ENCODE assay signal across 17 mouse cellular contexts in the genomic region with DNA sequence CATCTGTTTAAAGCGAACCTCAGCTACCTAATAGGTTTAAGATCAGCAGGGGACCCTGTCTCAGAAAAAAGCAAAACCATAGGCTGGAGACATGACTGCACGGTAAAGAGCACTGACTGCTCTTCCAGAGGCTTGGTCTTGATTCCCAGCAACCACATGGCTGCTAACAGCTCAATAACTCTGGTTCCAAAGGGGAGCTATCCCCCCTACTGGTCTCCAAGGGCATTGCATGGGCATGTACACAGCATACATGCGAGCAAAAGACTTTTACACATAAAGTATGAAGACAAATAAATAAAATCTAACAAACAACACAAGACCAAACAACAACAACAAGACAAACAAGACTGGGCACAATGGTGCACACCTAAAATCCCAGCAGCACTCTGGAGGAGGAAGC. TPM values are rescaled to one million over a fixed set of nuclear protein-coding genes. Genes with fewer than 3 reads are reported as not detected.
A peak's percentile ranks its signal among the peaks of the same experiment; 100 is the strongest.
DNase-seq lines count a peak whose midpoint lies in the region; ATAC-seq and TF ChIP-seq lines count a peak whose summit lies in the region.
"Had no signal": no experiment of that assay in that cellular context is flagged by ENCODE, and none has a peak within 500 bp of the region (broad histone marks: within the 10 kb centered on the region; RNA-seq: fewer than 3 reads in every experiment).

No protein-coding gene starts in this region.

- TF ChIP-seq POLR2A in heart, adult 2 months (IDR thresholded peaks at IDR 0.05; ENCODE audit: insufficient read depth, low read depth, low read length) = no peak

- no peak for TF ChIP-seq EP300 in heart, adult 2 months (IDR thresholded peaks at IDR 0.05; ENCODE audit: insufficient read depth, low read depth, low read length)
- TF ChIP-seq EP300 in stomach, postnatal 0 days (optimal IDR thresholded peaks at IDR 0.05) = no peak

- no peak for DNase-seq in heart, adult 2 months
- no peak for DNase-seq in heart, adult 11 months
- DNase-seq in midbrain, postnatal 0 days (ENCODE audit: low spot score) = no peak
- no peak for DNase-seq in midbrain, embryonic 14.5 days
- DNase-seq in NIH3T3 (ENCODE audit: low read depth) = peak; percentile 18
- no peak for DNase-seq in stomach, postnatal 0 days (ENCODE audit: low spot score)
- DNase-seq in right cerebral cortex, postnatal 25 days = no peak
- DNase-seq in ovary, adult 18-20 months (ENCODE audit: low spot score) = no peak
- DNase-seq: adrenal gland, postnatal 36 days; cerebellum, adult 2 months; gastrocnemius, postnatal 36 days; layer of hippocampus, adult 9-11 months; retina, postnatal 1 day had no signal

- H3K27ac ChIP-seq in heart, adult 2 months = no peak overlapping the region
- no peak overlapping the region for H3K27ac ChIP-seq in midbrain, postnatal 0 days (ENCODE audit: low read depth, low read length)
- no peak overlapping the region for H3K27ac ChIP-seq in midbrain, embryonic 14.5 days (replicated peaks; ENCODE audit: low read depth, low read length)
- H3K27ac ChIP-seq in stomach, postnatal 0 days (replicated peaks) = no peak overlapping the region
- H3K27ac ChIP-seq: embryonic facial prominence, embryonic 12.5 days; limb, embryonic 12.5 days had no signal

- no peaks in the 10 kb centered on the region for H3K79me2 ChIP-seq in heart, adult 2 months (replicated peaks; ENCODE audit: control insufficient read depth, insufficient read depth, low read length)

- intact Hi-C loops in heart, adult 2 months (cut with DNase I) = no loop called here

- H3K9me3 ChIP-seq in midbrain, postnatal 0 days (ENCODE audit: low read length) = no peaks in the 10 kb centered on the region
- H3K9me3 ChIP-seq in midbrain, embryonic 14.5 days (ENCODE audit: control insufficient read depth, low read length) = no peaks in the 10 kb centered on the region
- no peaks in the 10 kb centered on the region for H3K9me3 ChIP-seq in stomach, postnatal 0 days (ENCODE audit: control insufficient read depth, low read length)
- H3K9me3 ChIP-seq: embryonic facial prominence, embryonic 12.5 days; limb, embryonic 12.5 days had no signal

- no peak overlapping the region for H3K9ac ChIP-seq in heart, adult 2 months (ENCODE audit: low read depth, low read length)
- no peak overlapping the region for H3K9ac ChIP-seq in midbrain, postnatal 0 days (replicated peaks; ENCODE audit: low read length, poor library complexity, severe bottlenecking)
- no peak overlapping the region for H3K9ac ChIP-seq in midbrain, embryonic 14.5 days (replicated peaks; ENCODE audit: low read length)
- no peak overlapping the region for H3K9ac ChIP-seq in stomach, postnatal 0 days (ENCODE audit: low read length)
- H3K9ac ChIP-seq: embryonic facial prominence, embryonic 12.5 days; limb, embryonic 12.5 days had no signal

- ATAC-seq in midbrain, postnatal 0 days (ENCODE audit: low FRiP score) = no peak
- ATAC-seq in midbrain, embryonic 14.5 days (ENCODE audit: low FRiP score, low TSS enrichment) = no peak
- no peak for ATAC-seq in stomach, postnatal 0 days (ENCODE audit: low FRiP score, low TSS enrichment)
- ATAC-seq: forebrain, embryonic 14.5 days had no signal

- 97% methylated on average over 3 of the region's 3 CpGs for WGBS in heart, adult 2 months
- WGBS in midbrain, postnatal 0 days = 87% methylated on average over 3 of the region's 3 CpGs
- 87% methylated on average over 3 of the region's 3 CpGs for WGBS in midbrain, embryonic 14.5 days
- WGBS in stomach, postnatal 0 days = 95% methylated on average over 3 of the region's 3 CpGs

- H3K4me3 ChIP-seq in heart, adult 2 months = no peak overlapping the region
- H3K4me3 ChIP-seq in midbrain, postnatal 0 days (ENCODE audit: low read depth, low read length) = no peak overlapping the region
- H3K4me3 ChIP-seq in midbrain, embryonic 14.5 days (replicated peaks; ENCODE audit: low read depth, low read length) = no peak overlapping the region
- no peak overlapping the region for H3K4me3 ChIP-seq in stomach, postnatal 0 days (ENCODE audit: low read depth, low read length)
- H3K4me3 ChIP-seq: embryonic facial prominence, embryonic 12.5 days; limb, embryonic 12.5 days had no signal

- H3K4me1 ChIP-seq in heart, adult 2 months (ENCODE audit: control insufficient read depth, insufficient read depth, low read length) = no peaks in the 10 kb centered on the region
- no peaks in the 10 kb centered on the region for H3K4me1 ChIP-seq in midbrain, postnatal 0 days (ENCODE audit: insufficient read depth, low read length)
- H3K4me1 ChIP-seq in midbrain, embryonic 14.5 days (ENCODE audit: control insufficient read depth, insufficient read depth, low read length) = peaks cover 17% of the 10 kb centered on the region
- no peaks in the 10 kb centered on the region for H3K4me1 ChIP-seq in stomach, postnatal 0 days (replicated peaks; ENCODE audit: control insufficient read depth, insufficient read depth)

- no peaks in the 10 kb centered on the region for H3K27me3 ChIP-seq in heart, adult 2 months (ENCODE audit: control insufficient read depth, insufficient read depth, low read length)
- no peaks in the 10 kb centered on the region for H3K27me3 ChIP-seq in midbrain, postnatal 0 days (ENCODE audit: insufficient read depth, low read length)
- H3K27me3 ChIP-seq in midbrain, embryonic 14.5 days (ENCODE audit: control insufficient read depth, insufficient read depth, low read length) = no peaks in the 10 kb centered on the region
- no peaks in the 10 kb centered on the region for H3K27me3 ChIP-seq in stomach, postnatal 0 days (ENCODE audit: control insufficient read depth, insufficient read depth, low read length)
- H3K27me3 ChIP-seq: embryonic facial prominence, embryonic 12.5 days; limb, embryonic 12.5 days had no signal

- TF ChIP-seq CTCF in heart, adult 2 months (IDR thresholded peaks at IDR 0.05) = peak; percentile 57
- TF ChIP-seq CTCF in midbrain, postnatal 0 days (IDR thresholded peaks at IDR 0.05) = peak; percentile 25; the same call in 1 of the 2 replicates
- peak; percentile 48 for TF ChIP-seq CTCF in stomach, postnatal 0 days (IDR thresholded peaks at IDR 0.05; ENCODE audit: low read depth)

- no peak overlapping the region for H3K4me2 ChIP-seq in midbrain, postnatal 0 days (ENCODE audit: low read depth, low read length, poor library complexity, severe bottlenecking)
- H3K4me2 ChIP-seq in midbrain, embryonic 14.5 days (ENCODE audit: low read length) = no peak overlapping the region
- no peak overlapping the region for H3K4me2 ChIP-seq in stomach, postnatal 0 days (replicated peaks; ENCODE audit: low read depth)
- H3K4me2 ChIP-seq: embryonic facial prominence, embryonic 12.5 days; limb, embryonic 12.5 days had no signal

- no peaks in the 10 kb centered on the region for H3K36me3 ChIP-seq in heart, adult 2 months (ENCODE audit: control insufficient read depth, insufficient read depth, low read length)
- H3K36me3 ChIP-seq in midbrain, postnatal 0 days (ENCODE audit: insufficient read depth, low read length) = no peaks in the 10 kb centered on the region
- no peaks in the 10 kb centered on the region for H3K36me3 ChIP-seq in midbrain, embryonic 14.5 days (ENCODE audit: control insufficient read depth, insufficient read depth, low read length)
- H3K36me3 ChIP-seq in stomach, postnatal 0 days (ENCODE audit: control insufficient read depth, insufficient read depth, low read length) = no peaks in the 10 kb centered on the region
- H3K36me3 ChIP-seq: embryonic facial prominence, embryonic 12.5 days; limb, embryonic 12.5 days had no signal

RNA-seq across cellular contexts. Expression of gene Pwwp2a, which starts 36.5 kb away (rescaled TPM):
- total RNA-seq in heart, adult 2 months (2021) = 10 to 100 TPM; 16.8 to 18.3 TPM
- polyA plus RNA-seq in heart, adult 2 months (2012; rRNA removed) = 7.4 and 12.1 TPM in 2 replicates
- total RNA-seq in midbrain, postnatal 0 days (2014; rRNA removed) = 19.9 and 29.2 TPM in 2 replicates
- polyA plus RNA-seq in midbrain, postnatal 0 days (2015; fragmentation: Nextera tagmentation; extraction: Ambion mirVana) = 16.9 and 18.8 TPM in 2 replicates
- polyA plus RNA-seq in midbrain, embryonic 14.5 days (2014; fragmentation: Nextera tagmentation; extraction: Ambion mirVana) = 43.0 and 47.1 TPM in 2 replicates
- 11.3 and 12.2 TPM in 2 replicates for polyA plus RNA-seq in stomach, postnatal 0 days (2015; fragmentation: Nextera tagmentation; extraction: Ambion mirVana)

RNA-seq across cellular contexts. Expression of gene Fabp6, which starts 43.9 kb away (rescaled TPM):
- not detected for total RNA-seq in heart, adult 2 months (2021)
- not detected in 2 replicates for polyA plus RNA-seq in heart, adult 2 months (2012; rRNA removed)
- not detected in 2 replicates for total RNA-seq in midbrain, postnatal 0 days (2014; rRNA removed)
- polyA plus RNA-seq in midbrain, postnatal 0 days (2015; fragmentation: Nextera tagmentation; extraction: Ambion mirVana) = not detected in 2 replicates
- not detected in 2 replicates for polyA plus RNA-seq in midbrain, embryonic 14.5 days (2014; fragmentation: Nextera tagmentation; extraction: Ambion mirVana)
- polyA plus RNA-seq in stomach, postnatal 0 days (2015; fragmentation: Nextera tagmentation; extraction: Ambion mirVana) = 5.9 and 7.6 TPM in 2 replicates
- total RNA-seq: adrenal gland, postnatal 36 days; gastrocnemius, postnatal 36 days had no signal
- polyA plus RNA-seq: cerebellum, adult 2 months; embryonic facial prominence, embryonic 12.5 days; forebrain, embryonic 14.5 days; heart, postnatal 0 days; limb, embryonic 12.5 days had no signal

RNA-seq across cellular contexts. Expression of gene 4933415A04Rik, which starts 58.4 kb away (rescaled TPM):
- total RNA-seq in heart, adult 2 months (2021) = under 1 TPM; 0.26 to 0.68 TPM
- polyA plus RNA-seq in heart, adult 2 months (2012; rRNA removed) = 0.23 and 0.29 TPM in 2 replicates
- total RNA-seq in midbrain, postnatal 0 days (2014; rRNA removed) = 0.27 and 0.85 TPM in 2 replicates
- 1.6 and 2.3 TPM in 2 replicates for polyA plus RNA-seq in midbrain, postnatal 0 days (2015; fragmentation: Nextera tagmentation; extraction: Ambion mirVana)
- 3.2 and 3.9 TPM in 2 replicates for polyA plus RNA-seq in midbrain, embryonic 14.5 days (2014; fragmentation: Nextera tagmentation; extraction: Ambion mirVana)
- 2.4 TPM in 2 replicates for polyA plus RNA-seq in stomach, postnatal 0 days (2015; fragmentation: Nextera tagmentation; extraction: Ambion mirVana)
- total RNA-seq: gastrocnemius, postnatal 36 days had no signal
